Mouse (Mus musculus) embryonic stem cell, embryonic (primary cell): ENCODE data around the gene Hnf4a.

Experiments used
- CTCF ChIA-PET, 4 experiments: fragments of 300-600 bp in 2 of 4; fragments of 350-600 bp in 2 of 4; sonication (Branson Sonifier 250); formaldehyde crosslinking; loops; one replicate each; lab custom pipeline; 2022; ENCODE audit warnings: inconsistent platforms in 2 of 4; lab: Charles Lee
- POLR2A ChIA-PET, 4 experiments: fragments of 300-600 bp in 2 of 4; fragments of 350-600 bp in 2 of 4; sonication (Branson Sonifier 250); formaldehyde crosslinking; loops; one replicate each; lab custom pipeline; 2022; ENCODE audit warnings: antibody characterized with exemption in 4 of 4, inconsistent platforms in 1 of 4; lab: Charles Lee

Hnf4a gene

DNA sequence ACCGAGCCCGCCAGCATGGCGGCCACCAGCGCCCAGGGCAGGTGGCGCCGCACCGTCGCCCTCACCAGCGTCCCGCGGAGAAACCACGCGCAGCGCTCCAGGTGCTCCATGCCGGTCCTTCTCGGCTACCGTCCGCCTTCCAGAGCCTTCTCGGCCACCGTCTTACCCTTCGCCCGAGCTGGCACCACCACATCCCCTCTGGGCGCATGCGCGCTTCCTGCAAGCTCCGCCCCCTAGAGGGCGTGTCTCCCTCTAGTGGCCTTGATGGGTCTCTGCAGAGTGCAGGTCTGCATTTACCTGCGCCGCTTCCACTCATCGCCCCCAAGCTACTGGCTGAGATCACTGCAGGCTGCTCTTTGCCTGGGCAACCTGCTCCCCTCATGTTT lies 34.1 kb upstream of the Hnf4a start, which contains the start of gene Fitm2:
TSS of gene Fitm2 (minus strand) at position 164 of the 386 bp plus-strand sequence.
- ChIA-PET POLR2A (interaction anchor here (0.5 to 4.1 kb wide), 34 partner anchors 9 to 599 kb away, joined by 3 to 54 read pairs (median 4); partner anchors contain the start of genes Kcnk15 (in 1 of the 4), Srsf6 (in 1 of the 4) and Tomm34 (in 1 of the 4)), CTCF (interaction anchor here (0.5 to 3.4 kb wide), 63 partner anchors 8 to 917 kb away, joined by 3 to 45 read pairs (median 5); partner anchors contain the start of genes Oser1 (in 2 of the 4), Gdap1l1 (in 1 of the 4), R3hdml (in 1 of the 4) and Ttpal (in 1 of the 4))

DNA sequence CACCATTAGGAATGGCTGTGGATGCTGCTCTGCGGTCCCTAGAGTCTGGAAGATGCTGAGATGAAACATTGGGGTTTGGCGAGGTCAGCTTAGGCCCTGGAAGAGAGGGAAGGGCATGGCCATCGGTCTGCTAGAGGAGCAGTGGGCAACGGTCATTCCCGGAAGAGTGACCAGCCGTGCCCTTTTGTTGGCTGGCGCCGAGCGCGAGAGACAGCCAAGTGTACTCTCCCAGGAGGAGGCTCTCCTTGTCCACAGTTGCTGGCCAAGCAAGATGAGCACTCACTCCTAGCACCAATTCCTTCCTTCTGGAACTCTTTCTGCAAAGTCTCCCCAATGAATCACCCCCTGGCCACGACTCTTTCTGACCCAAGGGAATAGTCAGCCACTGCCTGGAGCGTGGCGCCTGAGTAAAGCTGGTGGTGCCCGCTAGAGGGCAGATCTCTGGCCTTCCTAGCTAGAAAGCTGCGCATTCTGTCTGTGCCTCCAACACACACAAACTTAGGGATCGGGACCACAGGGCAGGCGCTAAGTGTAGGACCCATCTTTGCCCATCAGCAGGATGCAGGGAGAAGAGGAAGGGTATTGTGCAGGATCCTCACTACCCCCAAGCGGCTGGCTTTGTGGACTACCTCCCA lies 26.3 kb upstream of the Hnf4a start:
- POLR2A ChIA-PET, result interaction anchor here (0.5 to 4.6 kb wide), 20 partner anchors 8 to 391 kb away, joined by 3 to 20 read pairs (median 5); partner anchors contain the start of genes Fitm2 (in 2 of the 4), R3hdml (in 2 of the 4), Gdap1l1 (in 1 of the 4) and Serinc3 (in 1 of the 4)
- CTCF ChIA-PET, result interaction anchor here (0.6 to 5.2 kb wide), 63 partner anchors 8 to 1113 kb away, joined by 3 to 63 read pairs (median 6); partner anchors contain the start of genes Fitm2 (in 4 of the 4), Eppin (in 1 of the 4), Hnf4a (in 1 of the 4) and Oser1 (in 1 of the 4)

DNA sequence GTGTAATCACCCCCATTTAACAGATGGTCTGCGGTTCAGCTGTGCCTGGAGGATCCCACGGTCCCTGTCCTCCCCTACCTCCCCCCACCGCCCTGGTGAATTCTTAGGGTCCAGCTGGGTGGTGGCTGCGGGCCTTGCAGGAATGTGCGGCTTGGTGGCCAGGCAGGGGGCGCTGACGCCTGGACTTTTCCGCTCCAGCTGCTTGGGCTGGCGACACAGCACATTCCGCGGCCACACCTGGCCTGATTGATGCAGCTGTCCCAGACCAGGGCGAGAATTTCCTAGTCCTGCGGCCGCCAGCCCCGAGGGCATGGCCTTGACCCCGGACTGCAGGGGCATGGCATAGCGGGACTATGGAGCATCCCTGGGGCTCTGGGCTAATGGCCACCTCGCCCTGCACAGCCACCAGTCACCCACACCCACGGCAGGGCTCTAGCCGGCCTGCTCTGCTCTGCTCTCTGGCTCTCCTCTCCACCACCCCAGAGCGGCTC lies 25.0 kb upstream of the Hnf4a start:
- CTCF ChIA-PET, result interaction anchor here (0.6 to 5.2 kb wide), 45 partner anchors 9 to 908 kb away, joined by 3 to 63 read pairs (median 5); partner anchors contain the start of genes Fitm2 (in 4 of the 4) and R3hdml (in 1 of the 4)
- POLR2A ChIA-PET, result interaction anchor here (0.6 to 4.6 kb wide), 22 partner anchors 9 to 430 kb away, joined by 3 to 20 read pairs (median 5); partner anchors contain the start of genes Fitm2 (in 3 of the 4) and R3hdml (in 2 of the 4)

DNA sequence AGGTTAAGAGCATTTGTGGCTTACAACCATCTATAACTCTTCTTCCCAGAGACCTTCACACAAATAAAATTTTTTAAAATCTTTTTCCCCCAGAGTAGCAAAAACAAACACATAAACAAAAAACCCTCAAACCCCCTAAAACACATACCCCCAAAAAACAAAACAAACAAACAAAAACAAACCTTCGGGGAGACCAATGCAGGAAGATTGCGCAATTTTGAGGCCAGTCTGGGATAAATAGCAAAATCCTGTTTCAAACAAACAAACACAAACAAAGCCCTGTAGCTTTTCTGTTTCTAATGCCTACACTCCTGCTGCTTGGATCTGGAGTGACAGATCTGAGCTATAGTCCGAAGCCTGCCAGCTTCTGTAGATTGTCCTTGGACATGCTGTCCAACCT lies 19.2 kb upstream of the Hnf4a start:
- POLR2A ChIA-PET, result interaction anchor here in 1 of 4 experiments (0.6 kb wide), 1 partner anchor 48 kb away, joined by 3 read pairs; no protein-coding TSS in a partner anchor
- CTCF ChIA-PET, result no interaction called here

DNA sequence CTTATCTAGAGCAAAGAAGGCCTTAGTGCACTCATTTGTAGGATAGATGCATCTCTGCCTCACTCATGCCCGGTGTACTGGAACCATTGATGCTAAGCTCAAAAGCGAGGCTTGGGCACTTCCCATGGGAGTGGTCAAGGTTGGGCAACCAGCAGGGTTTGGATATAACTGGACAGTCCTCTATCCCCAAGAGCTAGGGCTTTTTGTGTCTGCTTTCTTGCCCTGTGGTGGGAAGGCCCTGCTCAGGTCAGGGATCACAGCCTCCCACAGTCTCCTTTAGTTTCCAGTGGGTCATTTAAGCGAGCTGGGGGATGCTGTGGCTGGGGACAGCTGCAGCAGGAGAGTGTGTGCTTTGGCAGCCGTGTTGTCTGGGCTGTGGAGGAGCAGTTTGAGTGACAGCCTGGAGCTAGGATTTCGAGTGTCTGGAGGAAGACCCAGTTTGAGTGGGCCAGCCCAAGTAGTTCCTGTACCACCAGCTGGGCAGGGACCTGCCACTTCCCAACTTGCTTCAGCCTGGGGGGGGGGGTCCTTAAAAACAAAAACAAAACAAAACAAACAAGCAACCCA lies 16.8 kb upstream of the Hnf4a start:
- ChIA-PET CTCF (interaction anchor here in 3 of 4 experiments (0.6 to 6.9 kb wide), 4 partner anchors 9 to 348 kb away, joined by 3 to 63 read pairs (median 6); no protein-coding TSS in a partner anchor), POLR2A (interaction anchor here in 2 of 4 experiments (0.5 to 1.6 kb wide), 6 partner anchors 9 to 447 kb away, joined by 3 to 6 read pairs (median 4); no protein-coding TSS in a partner anchor)

DNA sequence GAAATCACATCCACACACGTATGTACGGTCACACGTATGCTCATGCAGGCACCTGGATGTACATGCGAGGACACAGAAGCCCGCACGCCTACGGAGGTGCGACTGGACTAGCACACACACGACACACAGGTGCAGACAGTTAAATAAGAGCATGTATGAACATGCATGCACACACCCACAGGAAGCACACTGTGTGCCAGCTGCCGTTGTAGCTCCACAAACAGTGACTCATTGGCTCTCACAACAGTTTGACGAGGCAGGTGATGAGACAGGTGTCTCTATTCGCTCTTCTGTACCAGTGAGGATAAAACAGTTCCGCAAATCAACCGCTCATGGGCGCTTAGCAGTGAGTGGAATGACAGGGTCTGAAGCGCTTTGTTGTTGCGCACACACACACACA lies 16.0 kb upstream of the Hnf4a start:
- ChIA-PET POLR2A (interaction anchor here in 1 of 4 experiments (0.5 to 1.6 kb wide), 6 partner anchors 9 to 196 kb away, joined by 3 to 5 read pairs (median 3); no protein-coding TSS in a partner anchor), CTCF (interaction anchor here in 2 of 4 experiments (0.6 to 6.9 kb wide), 4 partner anchors 9 to 18 kb away, joined by 3 to 63 read pairs (median 6); partner anchors contain the start of gene Fitm2 (in 1 of the 2))

DNA sequence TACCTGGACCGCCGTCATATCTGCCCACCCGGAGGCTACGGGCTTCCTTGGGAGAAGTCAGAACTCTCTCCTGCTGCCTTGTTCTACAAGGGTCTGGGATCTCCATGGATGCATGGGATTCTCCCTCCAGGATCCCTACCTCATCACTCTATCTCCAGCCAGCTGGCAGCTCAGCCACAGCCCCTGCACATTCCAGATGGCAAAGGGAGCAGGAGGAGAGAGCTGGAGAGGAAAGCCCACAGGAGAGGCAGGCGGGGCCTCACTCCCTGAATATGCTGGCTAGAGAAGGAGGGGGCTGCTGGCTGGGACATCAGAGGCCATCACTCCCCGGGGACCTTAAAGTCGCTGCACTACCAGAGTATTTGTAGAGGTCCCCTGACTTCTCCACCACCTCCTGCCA lies 15.3 kb upstream of the Hnf4a start:
- CTCF ChIA-PET, result interaction anchor here in 3 of 4 experiments (1.0 to 6.9 kb wide), 4 partner anchors 10 to 19 kb away, joined by 3 to 63 read pairs (median 6); partner anchors contain the start of gene Fitm2 (in 1 of the 3)
- POLR2A ChIA-PET, result interaction anchor here in 1 of 4 experiments (0.5 to 1.5 kb wide), 3 partner anchors 10 to 111 kb away, joined by 3 to 4 read pairs (median 3); no protein-coding TSS in a partner anchor

DNA sequence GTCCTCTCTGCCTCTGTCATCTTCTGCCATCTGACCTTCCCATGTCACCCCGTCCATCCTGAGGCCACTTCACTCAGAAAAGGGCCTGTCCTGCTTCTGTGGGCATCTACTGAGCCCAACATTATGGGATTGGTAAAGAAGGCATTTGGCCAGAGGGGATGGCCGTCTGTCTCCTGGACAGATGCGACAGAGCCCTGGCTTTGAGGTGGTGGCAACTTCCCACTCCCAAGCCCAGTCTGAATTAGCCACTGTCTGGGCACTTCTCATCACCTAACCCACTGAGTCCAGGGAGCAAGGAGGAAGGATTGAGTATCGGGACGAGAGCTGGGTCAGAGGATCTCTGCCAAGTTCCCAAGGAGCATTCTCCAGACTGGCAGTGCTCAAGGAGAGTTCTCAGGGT lies 14.6 kb upstream of the Hnf4a start, which contains the start of gene R3hdml:
TSS of gene R3hdml (plus strand) at position 301 of the 400 bp plus-strand sequence.
- POLR2A ChIA-PET, result interaction anchor here in 3 of 4 experiments (0.6 to 3.6 kb wide), 5 partner anchors 10 to 25 kb away, joined by 3 to 20 read pairs (median 7); no protein-coding TSS in a partner anchor
- CTCF ChIA-PET, result interaction anchor here in 3 of 4 experiments (1.0 to 6.9 kb wide), 5 partner anchors 11 to 43 kb away, joined by 5 to 63 read pairs (median 5); partner anchors contain the start of gene Fitm2 (in 1 of the 3)

DNA sequence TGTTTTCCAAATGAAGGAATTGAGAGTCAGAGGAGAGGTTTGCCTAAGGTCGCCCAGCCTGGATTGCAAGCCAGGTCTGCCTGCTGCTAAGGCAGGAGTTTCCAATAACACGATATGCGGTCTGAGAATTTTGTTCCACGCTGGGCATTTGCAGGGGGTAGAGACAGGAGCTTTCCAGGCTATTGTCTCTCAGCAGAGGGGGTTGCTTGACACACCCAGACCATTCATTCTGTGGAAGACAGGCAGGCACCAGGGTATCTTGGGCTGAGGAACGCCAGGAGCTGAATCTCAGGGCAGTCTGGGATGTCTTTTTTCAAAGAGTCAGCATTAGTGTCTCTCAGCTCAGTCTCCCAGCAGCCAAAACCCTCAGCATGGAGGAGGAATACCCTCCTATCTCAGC lies 13.6 kb upstream of the Hnf4a start:
- ChIA-PET CTCF (interaction anchor here (0.7 to 6.9 kb wide), 11 partner anchors 12 to 94 kb away, joined by 3 to 63 read pairs (median 5); partner anchors contain the start of gene Fitm2 (in 3 of the 4)), POLR2A (interaction anchor here (0.6 to 3.6 kb wide), 12 partner anchors 8 to 208 kb away, joined by 3 to 20 read pairs (median 6); partner anchors contain the start of gene Fitm2 (in 1 of the 4))

DNA sequence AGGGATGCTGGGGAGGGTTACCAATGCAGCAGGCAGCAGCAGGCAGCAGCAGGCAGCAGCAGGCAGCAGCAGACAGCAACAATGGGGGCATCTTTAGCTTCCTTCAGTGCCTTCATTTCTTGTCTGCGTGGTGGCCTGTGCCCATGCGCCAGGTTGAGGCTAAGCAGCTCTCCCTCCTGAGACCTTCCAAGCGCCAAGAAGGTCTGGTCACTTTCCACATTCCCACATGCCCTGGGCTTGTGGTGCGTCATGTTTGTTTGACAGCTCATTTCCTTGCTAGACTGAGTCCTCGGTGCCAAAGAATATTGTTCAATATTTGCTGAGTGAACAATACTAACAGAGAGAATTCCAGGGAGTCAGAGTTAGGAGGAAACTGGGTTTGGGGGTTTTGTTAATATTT lies 12.6 kb upstream of the Hnf4a start:
- CTCF ChIA-PET, result interaction anchor here (0.9 to 6.9 kb wide), 7 partner anchors 13 to 41 kb away, joined by 3 to 63 read pairs (median 5); partner anchors contain the start of gene Fitm2 (in 3 of the 4)
- POLR2A ChIA-PET, result interaction anchor here in 3 of 4 experiments (0.7 to 3.6 kb wide), 11 partner anchors 9 to 78 kb away, joined by 3 to 20 read pairs (median 5); partner anchors contain the start of gene Fitm2 (in 1 of the 3)

DNA sequence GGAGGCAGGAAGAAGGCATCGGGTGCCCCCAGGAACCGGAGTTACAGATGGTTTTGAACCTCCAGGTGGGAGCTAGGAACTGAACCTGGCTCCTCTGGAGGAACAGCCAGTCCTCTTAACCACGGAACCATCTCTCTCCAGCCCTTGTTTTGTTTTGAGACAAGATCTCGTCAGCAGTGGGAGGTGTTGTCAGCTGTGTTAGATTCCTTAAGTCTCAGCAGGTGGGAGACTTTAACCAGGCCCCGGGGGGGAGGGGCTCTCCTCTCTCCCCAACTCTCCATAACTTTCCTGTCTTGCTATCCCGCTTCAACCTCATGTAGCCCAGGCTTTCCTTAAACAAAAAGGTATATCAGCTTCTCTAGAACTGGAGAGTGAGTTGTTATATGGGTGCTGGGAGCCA lies 12.2 kb upstream of the Hnf4a start:
- POLR2A ChIA-PET, result interaction anchor here in 2 of 4 experiments (0.8 to 3.6 kb wide), 5 partner anchors 8 to 78 kb away, joined by 3 to 20 read pairs (median 4); no protein-coding TSS in a partner anchor
- CTCF ChIA-PET, result interaction anchor here in 2 of 4 experiments (1.2 to 6.9 kb wide), 2 partner anchors 14 to 22 kb away, joined by 4 to 63 read pairs (median 8); partner anchors contain the start of gene Fitm2 (in 2 of the 2)

DNA sequence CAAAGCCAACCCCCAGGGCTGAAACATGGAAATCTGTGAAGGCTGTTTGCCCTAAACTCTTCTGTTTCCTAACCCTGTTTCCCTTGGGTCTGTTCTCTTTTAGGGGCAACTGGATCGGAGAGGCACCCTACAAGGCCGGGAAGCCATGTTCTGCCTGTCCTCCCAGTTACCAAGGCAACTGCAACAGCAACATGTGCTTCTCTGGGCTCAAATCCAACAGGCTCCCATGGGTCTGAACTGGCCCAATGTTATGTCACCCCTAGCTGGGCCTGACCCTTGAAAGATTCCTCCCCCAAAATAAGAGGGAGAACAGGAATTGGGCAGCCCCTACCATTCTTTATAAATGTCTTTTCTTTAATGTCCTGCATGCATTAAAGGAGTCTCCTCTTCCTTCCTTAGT lies 4.4 kb upstream of the Hnf4a start:
- POLR2A ChIA-PET, result interaction anchor here in 2 of 4 experiments (0.6 to 1.2 kb wide), 5 partner anchors 8 to 207 kb away, joined by 3 to 5 read pairs (median 5); no protein-coding TSS in a partner anchor

DNA sequence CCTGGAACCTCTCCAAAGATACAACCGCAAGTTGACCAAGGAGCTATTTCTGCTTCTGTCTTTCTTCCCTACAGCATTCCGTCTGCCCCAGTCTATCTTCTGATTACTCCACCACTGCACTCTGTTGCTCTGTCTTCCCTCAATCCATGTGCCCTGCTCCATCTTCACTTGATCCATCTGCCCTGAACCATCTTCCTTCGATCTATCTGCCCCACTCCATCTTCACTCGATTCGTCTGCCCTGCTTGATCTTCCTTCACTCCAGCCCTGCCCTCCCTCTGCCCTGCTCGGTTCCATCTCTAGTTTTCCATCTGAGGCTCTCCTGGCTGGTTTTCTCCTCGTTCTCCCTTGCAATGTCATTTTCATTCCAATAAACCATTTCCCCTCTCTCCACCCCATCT lies 3.4 kb upstream of the Hnf4a start:
- CTCF ChIA-PET, result interaction anchor here in 2 of 4 experiments (0.7 to 1.4 kb wide), 4 partner anchors 23 to 35 kb away, joined by 3 to 6 read pairs (median 4); partner anchors contain the start of gene Fitm2 (in 1 of the 2)

More for the DNA sequence above, 4.4 kb upstream of the Hnf4a start:
- CTCF ChIA-PET, result interaction anchor here in 2 of 4 experiments (0.6 to 1.4 kb wide), 4 partner anchors 22 to 33 kb away, joined by 3 to 6 read pairs (median 4); partner anchors contain the start of gene Fitm2 (in 1 of the 2)

DNA sequence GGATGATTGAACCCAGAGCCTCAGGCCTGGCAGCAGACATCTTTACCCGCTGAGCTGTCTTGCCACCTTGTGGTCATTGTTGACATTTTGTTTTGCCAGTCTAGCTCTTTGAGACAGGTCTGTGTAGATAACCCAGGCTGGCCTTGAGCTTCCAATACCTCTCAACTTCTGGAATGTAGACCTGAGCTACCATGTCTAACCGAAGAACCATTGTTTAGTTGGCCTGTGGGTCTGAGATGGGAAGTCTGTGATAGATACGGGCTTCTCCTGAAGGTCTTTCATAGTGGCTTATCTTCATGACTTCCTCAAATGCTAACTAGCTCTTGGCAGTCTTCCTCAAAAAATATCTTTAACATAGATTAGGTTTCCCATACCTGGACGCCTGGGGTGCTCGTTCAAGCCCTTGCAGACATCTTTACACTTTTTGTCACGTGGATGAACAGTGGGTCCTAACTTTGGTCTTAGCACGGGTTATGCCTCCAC lies 19.2 kb downstream of the Hnf4a start:
- ChIA-PET CTCF (interaction anchor here (0.5 to 1.9 kb wide), 16 partner anchors 9 to 880 kb away, joined by 3 to 17 read pairs (median 4); no protein-coding TSS in a partner anchor), POLR2A (interaction anchor here in 3 of 4 experiments (1.1 to 3.4 kb wide), 4 partner anchors 8 to 10 kb away, joined by 3 to 22 read pairs (median 13); no protein-coding TSS in a partner anchor)

More for the DNA sequence above, 3.4 kb upstream of the Hnf4a start:
- POLR2A ChIA-PET, result interaction anchor here in 2 of 4 experiments (0.7 to 1.2 kb wide), 4 partner anchors 9 to 84 kb away, joined by 3 to 5 read pairs (median 5); no protein-coding TSS in a partner anchor

DNA sequence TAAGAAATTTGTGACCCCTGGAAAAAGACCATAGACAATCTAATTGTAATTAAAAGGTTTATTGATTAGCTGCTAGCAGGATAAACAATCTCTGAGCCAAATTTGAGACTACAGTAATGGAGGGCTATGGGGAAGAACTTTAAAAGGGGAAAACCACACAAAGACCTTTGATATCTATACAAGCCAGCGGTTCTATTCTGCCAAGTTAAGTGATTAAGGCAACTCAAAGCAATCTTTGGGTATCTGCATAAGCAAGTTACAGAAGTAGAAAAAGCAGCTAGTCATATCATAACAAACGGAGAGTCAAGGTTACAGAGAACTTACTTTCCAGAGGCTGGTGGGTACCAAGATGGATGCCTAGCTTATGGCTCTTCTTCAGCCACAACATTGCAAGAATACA lies 20.9 kb downstream of the Hnf4a start:
- ChIA-PET POLR2A (interaction anchor here in 2 of 4 experiments (1.4 to 3.4 kb wide), 2 partner anchors 11 to 72 kb away, joined by 3 to 22 read pairs; no protein-coding TSS in a partner anchor), CTCF (no interaction called here)

DNA sequence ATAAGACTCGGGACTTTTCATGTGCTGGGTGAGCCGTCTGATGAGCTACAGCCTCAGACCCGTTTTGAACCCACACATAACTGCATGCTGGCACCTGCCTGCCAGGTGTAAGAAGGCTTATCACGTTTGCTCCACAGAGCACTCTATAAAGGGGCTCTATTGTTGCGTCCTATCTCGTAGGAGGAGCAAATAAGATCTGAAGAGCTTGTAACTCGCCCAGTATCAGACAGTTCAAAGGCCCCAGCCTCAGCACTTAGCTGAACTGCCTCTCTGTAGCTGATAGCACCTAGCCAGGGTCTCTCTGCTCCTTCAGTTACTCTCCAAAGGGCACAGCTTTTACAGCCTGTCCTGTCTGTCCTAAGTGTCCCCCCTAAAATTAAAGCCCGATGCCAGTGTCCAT lies 23.8 kb downstream of the Hnf4a start:
- CTCF ChIA-PET, result interaction anchor here in 3 of 4 experiments (0.5 to 2.2 kb wide), 8 partner anchors 13 to 430 kb away, joined by 3 to 5 read pairs (median 4); no protein-coding TSS in a partner anchor

More for the DNA sequence above, 23.8 kb downstream of the Hnf4a start:
- POLR2A ChIA-PET, result interaction anchor here in 3 of 4 experiments (1.2 to 1.3 kb wide), 3 partner anchors 13 to 58 kb away, joined by 3 to 5 read pairs (median 4); partner anchors contain the start of gene Fitm2 (in 1 of the 3)
